Mouse (Mus musculus): Measurements from ENCODE around the gene Pdp2. TPM values are rescaled to one million over a fixed set of nuclear protein-coding genes. Genes with fewer than 3 reads are reported as not detected.

The Pdp2 gene
- polyA plus RNA-seq, 1 experiment: 4.0 TPM

GRCm38 (mm10) chr8:104610185-104610766 lies 19.0 kb downstream of the Pdp2 start:
- Histone ChIP-seq H3K27ac (ENCODE audit: insufficient read depth, low read length) (no peak overlapping the region), H3K4me1 (ENCODE audit: control insufficient read depth, insufficient read depth, low read length) (no peaks in the 10 kb centered on the region), H3K4me3 (ENCODE audit: insufficient read depth, low read length) (no peak overlapping the region)
- TF ChIP-seq CTCF (IDR thresholded peaks at IDR 0.05; ENCODE audit: borderline replicate concordance, insufficient read depth, low read length): no peak
- no peak for TF ChIP-seq POLR2A (IDR thresholded peaks at IDR 0.05; ENCODE audit: low read depth, low read length)

GRCm38 (mm10) chr8:104611613-104612012 lies 20.4 kb downstream of the Pdp2 start:
- H3K4me3 ChIP-seq (ENCODE audit: insufficient read depth, low read length): no peak overlapping the region
- no peaks in the 10 kb centered on the region for H3K4me1 ChIP-seq (ENCODE audit: control insufficient read depth, insufficient read depth, low read length)
- H3K27ac ChIP-seq (ENCODE audit: insufficient read depth, low read length): no peak overlapping the region
- no peak for TF ChIP-seq CTCF (IDR thresholded peaks at IDR 0.05; ENCODE audit: borderline replicate concordance, insufficient read depth, low read length)
- no peak for TF ChIP-seq POLR2A (IDR thresholded peaks at IDR 0.05; ENCODE audit: low read depth, low read length)

- Histone ChIP-seq H3K4me3 (ENCODE audit: insufficient read depth, low read length) (no peak overlapping the region), H3K4me1 (ENCODE audit: control insufficient read depth, insufficient read depth, low read length) (no peaks in the 10 kb centered on the region), H3K27ac (ENCODE audit: insufficient read depth, low read length) (no peak overlapping the region)
- TF ChIP-seq CTCF (IDR thresholded peaks at IDR 0.05; ENCODE audit: borderline replicate concordance, insufficient read depth, low read length): no peak
- no peak for TF ChIP-seq POLR2A (IDR thresholded peaks at IDR 0.05; ENCODE audit: low read depth, low read length)
Measured at GRCm38 (mm10) chr8:104613119-104613518, 21.9 kb downstream of the Pdp2 start.

GRCm38 (mm10) chr8:104620765-104621164 lies 29.5 kb downstream of the Pdp2 start:
- TF ChIP-seq POLR2A (IDR thresholded peaks at IDR 0.05; ENCODE audit: low read depth, low read length): no peak
- no peak for TF ChIP-seq CTCF (IDR thresholded peaks at IDR 0.05; ENCODE audit: borderline replicate concordance, insufficient read depth, low read length)
- Histone ChIP-seq H3K27ac (ENCODE audit: insufficient read depth, low read length) (no peak overlapping the region), H3K4me1 (ENCODE audit: control insufficient read depth, insufficient read depth, low read length) (no peaks in the 10 kb centered on the region), H3K4me3 (ENCODE audit: insufficient read depth, low read length) (no peak overlapping the region)

GRCm38 (mm10) chr8:104624161-104624560 lies 32.9 kb downstream of the Pdp2 start, which contains the start of gene Cdh16:
TSS of gene Cdh16 (minus strand) at chr8:104624396.
- Histone ChIP-seq H3K27ac (ENCODE audit: insufficient read depth, low read length) (no peak within 1 kb of the TSS), H3K4me1 (ENCODE audit: control insufficient read depth, insufficient read depth, low read length) (no peaks in the 10 kb centered on the region), H3K4me3 (ENCODE audit: insufficient read depth, low read length) (no peak within 1 kb of the TSS)
- no peak for TF ChIP-seq CTCF (IDR thresholded peaks at IDR 0.05; ENCODE audit: borderline replicate concordance, insufficient read depth, low read length)
- no peak for TF ChIP-seq POLR2A (IDR thresholded peaks at IDR 0.05; ENCODE audit: low read depth, low read length)

GRCm38 (mm10) chr8:104627065-104627740 lies 36.0 kb downstream of the Pdp2 start:
- no peak overlapping the region for H3K4me3 ChIP-seq (ENCODE audit: insufficient read depth, low read length)
- no peak for TF ChIP-seq POLR2A (IDR thresholded peaks at IDR 0.05; ENCODE audit: low read depth, low read length)
- TF ChIP-seq CTCF (IDR thresholded peaks at IDR 0.05; ENCODE audit: borderline replicate concordance, insufficient read depth, low read length): no peak
- peaks cover 11% of the 10 kb centered on the region for H3K4me1 ChIP-seq (ENCODE audit: control insufficient read depth, insufficient read depth, low read length)
- H3K27ac ChIP-seq (ENCODE audit: insufficient read depth, low read length): no peak overlapping the region

- H3K27ac ChIP-seq (ENCODE audit: insufficient read depth, low read length): no peak overlapping the region
- H3K4me1 ChIP-seq (ENCODE audit: control insufficient read depth, insufficient read depth, low read length): peaks cover 11% of the 10 kb centered on the region
- TF ChIP-seq POLR2A (IDR thresholded peaks at IDR 0.05; ENCODE audit: low read depth, low read length) (no peak), CTCF (IDR thresholded peaks at IDR 0.05; ENCODE audit: borderline replicate concordance, insufficient read depth, low read length) (no peak)
Measured at GRCm38 (mm10) chr8:104628402-104628801, 37.2 kb downstream of the Pdp2 start.

GRCm38 (mm10) chr8:104629306-104630110 lies 38.3 kb downstream of the Pdp2 start:
- TF ChIP-seq CTCF (IDR thresholded peaks at IDR 0.05; ENCODE audit: borderline replicate concordance, insufficient read depth, low read length): no peak
- Histone ChIP-seq H3K4me3 (ENCODE audit: insufficient read depth, low read length) (no peak overlapping the region), H3K27ac (ENCODE audit: insufficient read depth, low read length) (no peak overlapping the region), H3K4me1 (ENCODE audit: control insufficient read depth, insufficient read depth, low read length) (peaks cover 11% of the 10 kb centered on the region)

More at GRCm38 (mm10) chr8:104628402-104628801, 37.2 kb downstream of the Pdp2 start:
- no peak overlapping the region for H3K4me3 ChIP-seq (ENCODE audit: insufficient read depth, low read length)

- H3K4me3 ChIP-seq (ENCODE audit: insufficient read depth, low read length): peak overlapping the region; percentile 58; the same call in 1 of the 2 replicates
- no peak overlapping the region for H3K27ac ChIP-seq (ENCODE audit: insufficient read depth, low read length)
- no peak for TF ChIP-seq CTCF (IDR thresholded peaks at IDR 0.05; ENCODE audit: borderline replicate concordance, insufficient read depth, low read length)
- TF ChIP-seq POLR2A (IDR thresholded peaks at IDR 0.05; ENCODE audit: low read depth, low read length): no peak
- peaks cover 11% of the 10 kb centered on the region for H3K4me1 ChIP-seq (ENCODE audit: control insufficient read depth, insufficient read depth, low read length)
Measured at GRCm38 (mm10) chr8:104630111-104630479, 38.8 kb downstream of the Pdp2 start.

- Histone ChIP-seq H3K27ac (ENCODE audit: insufficient read depth, low read length) (no peak overlapping the region), H3K4me1 (ENCODE audit: control insufficient read depth, insufficient read depth, low read length) (peaks cover 11% of the 10 kb centered on the region), H3K4me3 (ENCODE audit: insufficient read depth, low read length) (peak overlapping the region; percentile 58)
- TF ChIP-seq CTCF (IDR thresholded peaks at IDR 0.05; ENCODE audit: borderline replicate concordance, insufficient read depth, low read length) (no peak), POLR2A (IDR thresholded peaks at IDR 0.05; ENCODE audit: low read depth, low read length) (no peak)
Measured at GRCm38 (mm10) chr8:104630574-104630973, 39.3 kb downstream of the Pdp2 start.
